Mouse (Mus musculus) embryo, embryonic 10 days (tissue): Measurements from ENCODE around the gene Myl9.
A peak's percentile ranks its signal among the peaks of the same experiment; 100 is the strongest.

ENCODE experiments used
- DNase-seq: peaks from one replicate; pipeline ENCODE4 v3.0.0-alpha.2; 2015; ENCODE audit warnings: low spot score

Myl9 gene

GRCm38 (mm10) chr2:156764747-156765146 is 10.5 kb upstream of the Myl9 start:
- DNase-seq: no peak

- no peak for DNase-seq
These were observed 9.6 kb upstream of the Myl9 start for GRCm38 (mm10) chr2:156765593-156765992.

- DNase-seq: no peak
These were observed 8.8 kb upstream of the Myl9 start for GRCm38 (mm10) chr2:156766227-156767019.

GRCm38 (mm10) chr2:156767108-156767507 is 8.1 kb upstream of the Myl9 start:
- no peak for DNase-seq

- no peak for DNase-seq
These were observed 5.9 kb upstream of the Myl9 start for GRCm38 (mm10) chr2:156769274-156769673.

- no peak for DNase-seq
These were observed 1.8 kb upstream of the Myl9 start for GRCm38 (mm10) chr2:156773470-156773869.

DNA sequence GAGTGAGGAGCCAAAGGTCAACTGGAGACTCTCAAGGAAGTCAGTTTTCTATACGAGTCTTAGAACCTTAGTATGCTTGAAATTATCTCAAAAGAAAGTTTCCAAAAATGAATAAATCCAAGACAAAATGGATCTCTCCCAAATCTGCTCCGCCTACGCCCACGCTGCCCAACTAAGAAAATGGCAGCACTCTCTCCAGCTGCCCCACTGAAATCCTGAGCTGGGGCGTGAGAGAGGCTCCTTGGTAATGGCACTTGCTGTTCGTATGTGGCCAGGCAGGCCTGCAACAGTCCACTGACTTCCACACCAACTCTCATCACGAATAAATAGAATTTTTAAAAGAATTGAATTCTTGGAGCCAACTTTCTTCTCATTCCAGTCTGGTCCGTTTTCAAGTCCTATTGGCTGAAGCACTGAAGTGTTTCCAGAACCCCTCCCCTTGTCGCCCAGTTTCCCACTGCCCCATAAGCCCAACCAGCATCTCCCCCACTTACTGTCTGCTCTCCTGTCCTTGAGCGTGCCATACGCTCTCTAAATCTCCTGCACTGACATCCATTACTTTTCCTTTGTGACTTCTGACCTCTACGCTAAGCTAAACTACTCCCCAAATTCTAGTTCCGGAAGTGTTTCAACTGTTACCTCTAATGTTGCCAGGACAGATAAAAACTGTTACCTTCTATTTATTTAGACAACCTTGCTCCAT is 1.0 kb upstream of the Myl9 start:
- no peak for DNase-seq

- DNase-seq: no peak
These were observed 525 bp downstream of the Myl9 start for GRCm38 (mm10) chr2:156775455-156776435.

DNA sequence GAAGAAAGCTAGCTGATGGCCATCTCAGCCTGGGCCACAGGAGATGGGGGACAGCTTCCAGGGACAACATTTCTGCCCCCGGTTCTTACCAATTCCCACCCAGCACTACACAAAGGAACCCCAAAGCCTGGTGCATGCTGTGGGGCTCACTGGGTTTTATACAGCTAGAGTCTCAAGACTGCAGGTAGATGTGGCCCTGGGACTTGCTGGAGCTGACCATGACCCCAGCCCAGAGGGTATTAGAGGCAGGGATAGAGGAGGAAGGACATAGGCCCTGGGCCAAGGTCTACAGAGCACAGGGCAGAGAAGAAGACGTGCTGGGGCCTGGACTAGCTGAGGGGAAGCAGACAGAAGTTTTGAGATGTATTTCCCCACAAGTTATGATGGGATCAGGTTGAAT is 1.7 kb downstream of the Myl9 start:
- DNase-seq: no peak

DNA sequence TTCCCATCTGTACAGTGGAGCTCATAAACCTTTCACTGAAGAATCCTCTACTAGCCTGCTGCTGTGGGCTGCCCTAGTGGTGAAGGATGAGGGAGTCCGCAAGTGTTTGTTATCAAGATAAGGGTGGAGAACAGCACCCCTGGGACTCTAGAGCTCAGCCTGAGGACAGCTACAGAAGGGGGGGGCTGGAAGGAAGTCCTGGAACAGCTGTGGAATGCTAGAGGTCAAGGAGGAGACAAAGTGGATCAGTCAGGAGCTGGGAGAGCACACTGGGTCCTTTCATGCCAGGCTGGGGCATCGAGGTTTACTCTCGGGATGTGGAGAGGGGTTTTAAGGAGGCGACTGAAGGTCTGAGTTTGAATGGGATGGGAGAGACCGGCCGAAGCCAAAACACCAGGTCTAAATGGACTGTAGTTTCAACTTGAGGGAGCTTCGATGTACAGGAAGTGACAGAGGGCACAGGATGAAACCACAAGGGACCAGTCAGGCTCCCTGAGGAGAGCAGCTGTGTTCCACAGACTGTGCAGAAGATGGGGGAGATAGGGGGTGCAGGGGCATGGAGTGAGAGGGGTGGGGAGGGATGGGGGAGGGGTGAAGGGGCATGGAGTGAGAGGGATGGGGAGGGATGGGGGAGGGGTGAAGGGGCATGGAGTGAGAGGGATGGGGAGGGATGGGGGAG is 2.2 kb downstream of the Myl9 start:
- no peak for DNase-seq

- DNase-seq: no peak
These were observed 3.4 kb downstream of the Myl9 start for GRCm38 (mm10) chr2:156778571-156778970.

DNA sequence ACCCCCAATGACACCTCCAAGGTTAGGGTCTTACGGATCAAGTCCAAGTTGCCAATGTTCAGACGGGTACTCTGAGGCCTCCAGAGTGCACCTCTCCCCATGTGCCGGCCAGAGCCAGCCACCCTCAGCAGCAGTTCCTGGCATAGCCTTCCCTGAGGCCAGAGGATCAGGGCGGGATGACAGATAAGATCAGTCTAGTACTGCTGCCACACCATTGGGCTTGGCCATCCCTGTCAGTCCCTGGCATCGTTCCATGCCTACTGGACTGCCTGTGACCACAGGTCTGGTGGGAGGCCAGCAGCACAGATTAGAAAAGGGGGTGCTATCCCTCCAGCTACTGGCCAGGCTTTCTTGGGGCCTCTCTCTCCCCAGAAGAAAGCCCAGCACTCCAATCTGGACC is 3.8 kb downstream of the Myl9 start:
- DNase-seq: no peak

DNA sequence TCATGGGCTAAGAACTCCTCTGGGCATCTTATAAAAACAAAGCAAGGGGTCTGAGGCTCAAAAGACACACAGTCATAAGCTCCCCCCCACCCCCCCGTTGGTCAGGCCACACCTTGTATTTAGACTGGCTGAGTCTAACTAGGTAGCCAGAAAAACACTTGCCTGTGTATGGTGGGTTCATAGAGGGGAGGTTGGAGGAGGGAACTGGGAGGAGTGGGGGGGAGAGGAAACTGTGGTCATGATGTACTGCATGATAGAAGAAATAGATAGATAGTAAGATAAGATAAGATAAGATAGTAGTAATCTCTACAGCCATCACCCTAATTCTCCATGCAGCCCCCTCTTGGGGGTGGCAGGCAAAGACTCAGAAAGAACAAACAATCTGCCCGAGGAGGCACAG is 4.3 kb downstream of the Myl9 start:
- no peak for DNase-seq

- no peak for DNase-seq
These were observed 4.9 kb downstream of the Myl9 start for GRCm38 (mm10) chr2:156780129-156780528.

GRCm38 (mm10) chr2:156780752-156781151 is 5.5 kb downstream of the Myl9 start:
- peak; percentile 61 for DNase-seq

GRCm38 (mm10) chr2:156781281-156781680 is 6.1 kb downstream of the Myl9 start:
- no peak for DNase-seq

DNA sequence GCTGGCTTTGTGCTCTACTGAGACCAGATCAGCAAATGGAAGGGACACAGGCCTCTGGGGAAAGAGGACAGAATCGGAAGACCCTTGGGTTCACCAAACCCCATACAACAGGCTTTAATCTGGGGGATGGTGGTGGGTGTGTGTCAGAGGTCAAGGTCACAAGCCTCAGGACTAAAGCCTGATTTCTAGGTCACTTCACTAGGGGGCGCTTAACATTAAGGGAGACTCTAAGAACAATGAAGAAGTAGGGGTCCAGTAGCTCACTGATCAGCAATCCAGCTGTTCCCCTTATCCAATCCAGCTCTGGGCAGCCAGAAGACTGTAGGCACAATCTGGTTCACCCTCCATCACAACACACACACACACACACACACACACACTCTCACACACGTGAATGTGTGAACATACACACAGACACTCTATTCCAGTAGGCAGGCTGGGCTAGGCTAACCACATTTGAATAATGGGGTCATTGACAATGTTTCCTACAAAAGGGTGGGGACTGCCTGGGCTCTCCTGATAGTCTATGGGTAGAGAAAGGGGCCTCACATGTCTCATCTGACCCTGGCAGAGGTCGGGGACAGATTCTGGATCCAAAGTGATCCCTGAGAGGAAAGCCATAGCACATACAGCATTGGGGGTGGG is 6.7 kb downstream of the Myl9 start:
- DNase-seq: no peak

GRCm38 (mm10) chr2:156782481-156783348 is 7.5 kb downstream of the Myl9 start:
- DNase-seq: no peak

DNA sequence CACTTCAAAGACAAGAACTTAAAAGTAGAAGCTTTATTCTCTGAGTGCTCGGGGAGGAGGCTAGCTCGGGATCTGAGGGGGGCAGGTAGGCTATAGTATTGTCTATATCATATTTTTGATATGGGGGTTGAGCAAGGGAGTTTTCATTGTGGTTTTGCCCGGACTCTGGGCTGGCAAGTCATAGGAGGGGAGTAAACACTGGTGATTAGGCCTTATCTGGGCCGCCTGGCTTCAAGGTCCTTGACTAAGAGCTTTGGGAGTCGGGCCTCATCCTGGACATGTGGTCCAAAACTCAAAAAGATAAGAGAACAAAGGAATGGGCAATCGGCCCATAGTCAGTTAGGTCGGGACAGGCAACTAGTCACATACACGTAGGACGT is 8.1 kb downstream of the Myl9 start:
- DNase-seq: peak; percentile 12

DNA sequence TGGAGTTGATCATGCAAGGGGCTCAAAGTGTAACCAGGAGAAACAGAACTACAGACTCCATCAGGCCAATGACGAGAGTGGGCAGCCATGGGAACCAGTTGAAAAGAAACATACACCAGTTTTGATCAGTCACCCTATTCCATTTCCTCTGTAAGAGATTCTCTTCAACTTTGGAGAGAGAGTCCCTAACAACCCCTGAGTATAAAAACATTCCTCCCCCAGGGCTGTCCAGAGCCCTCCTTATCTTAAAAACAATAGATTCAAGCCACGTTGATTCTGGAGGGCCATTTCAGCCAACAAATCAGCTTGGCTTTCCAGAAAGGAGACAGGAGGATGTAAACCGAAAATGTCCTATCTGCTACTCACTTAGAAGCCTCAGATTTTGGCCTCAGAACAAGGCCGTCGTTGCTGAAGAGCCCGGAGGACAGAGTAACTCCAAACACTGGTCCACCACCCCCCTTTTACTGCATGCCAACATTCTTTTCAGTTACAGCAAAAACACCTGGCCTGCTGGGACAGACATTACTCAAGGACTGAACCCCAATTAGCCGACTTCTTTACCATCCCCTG is 8.9 kb downstream of the Myl9 start:
- DNase-seq: no peak
